Mouse (Mus musculus) cerebellum, adult 8-10 months (tissue): ENCODE measurements around the gene Pcsk5.

Experiments used
- DNase-seq: peaks from one replicate; pipeline ENCODE4 v3.0.0; 2022

Pcsk5 gene

GRCm38 (mm10) chr19:17471196-17471595 is 366.2 kb downstream of the Pcsk5 start:
- DNase-seq, result no peak

DNA sequence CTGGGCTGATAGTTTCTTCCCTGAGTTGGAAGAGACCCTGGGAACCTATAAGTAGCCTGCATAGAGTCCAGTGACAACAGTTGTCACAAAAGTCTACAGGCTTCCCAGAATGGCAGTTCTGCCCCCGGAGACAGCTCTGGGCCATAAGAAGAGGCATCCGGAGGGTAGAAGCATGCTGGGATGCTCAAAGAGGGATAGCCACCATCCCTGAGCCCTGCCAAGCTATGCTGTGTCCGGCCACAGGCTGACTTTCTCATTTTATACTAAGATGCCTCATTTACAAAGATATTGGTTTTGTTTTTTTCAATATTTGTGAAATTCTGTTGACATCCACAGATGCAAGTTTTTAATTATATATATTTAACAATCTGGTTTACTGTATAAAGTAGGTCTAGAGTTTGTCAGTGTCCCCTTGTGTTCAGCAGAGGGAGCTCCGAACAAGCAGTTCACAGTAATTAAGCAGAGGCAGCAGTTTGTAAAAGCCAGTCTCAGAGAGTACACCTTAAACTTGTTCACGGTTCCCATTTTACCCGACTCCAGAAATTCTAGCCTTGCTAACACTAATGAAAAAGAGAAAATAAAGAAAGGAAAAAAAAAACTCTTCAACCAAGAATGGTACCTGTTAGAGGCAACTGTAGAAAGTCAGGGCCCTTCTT is 369.7 kb downstream of the Pcsk5 start:
- DNase-seq, result peak; percentile 6

GRCm38 (mm10) chr19:17452001-17452400 is 385.4 kb downstream of the Pcsk5 start:
- no peak for DNase-seq

DNA sequence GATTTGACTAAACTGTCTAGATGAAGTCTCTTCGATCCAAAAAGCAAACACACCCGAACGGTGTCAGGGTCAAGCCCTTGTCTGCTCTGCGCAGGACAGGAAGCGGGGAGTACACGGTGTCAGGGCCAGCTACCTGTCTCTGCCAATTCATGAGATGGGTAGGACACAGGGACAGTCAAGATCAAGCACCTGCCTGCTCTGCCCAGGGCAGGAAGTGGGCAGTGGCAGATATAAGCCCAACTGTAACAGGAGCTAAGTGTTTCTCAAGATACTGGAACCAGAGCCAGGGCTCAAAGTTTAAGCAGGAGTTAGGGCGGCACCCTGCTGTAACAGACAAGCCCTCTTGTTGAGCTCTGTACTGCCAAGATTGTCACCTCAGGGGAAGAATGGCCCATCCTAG is 393.9 kb downstream of the Pcsk5 start:
- DNase-seq, result no peak

DNA sequence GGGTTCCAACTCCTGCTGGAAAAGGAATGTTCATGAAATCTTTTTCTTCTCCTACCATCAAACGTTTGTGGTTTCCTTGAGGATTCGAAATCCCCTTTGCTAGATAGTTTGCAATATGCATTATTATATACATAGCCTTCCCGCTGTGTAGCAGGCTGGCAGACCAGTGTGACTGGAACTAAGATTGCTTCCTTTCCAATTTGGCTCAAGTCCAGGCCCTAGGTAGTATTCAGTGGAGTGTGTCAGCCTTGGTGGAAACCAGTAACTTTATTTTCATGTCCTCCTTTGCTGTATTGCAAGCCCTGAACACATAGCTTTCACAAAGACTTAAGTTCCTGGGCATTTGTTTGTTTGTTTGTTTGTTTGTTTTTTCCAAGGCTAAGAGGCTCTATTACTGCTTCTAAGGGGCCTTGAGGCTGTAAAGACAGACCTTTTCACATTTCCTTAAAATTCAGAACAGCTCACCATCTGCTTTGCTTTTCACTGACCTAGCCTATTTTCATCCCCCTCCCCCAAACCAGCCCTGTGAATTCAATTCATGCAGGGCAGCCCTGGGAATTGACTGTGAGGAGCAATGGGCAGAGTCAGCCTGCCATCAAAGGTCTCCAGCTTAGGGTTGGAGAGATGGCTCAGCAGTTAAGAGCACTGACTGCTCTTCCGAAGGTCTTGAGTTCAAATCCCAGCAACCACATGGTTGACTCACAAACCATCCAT is 397.8 kb downstream of the Pcsk5 start:
- no peak for DNase-seq

GRCm38 (mm10) chr19:17436651-17437050 is 400.8 kb downstream of the Pcsk5 start:
- no peak for DNase-seq

GRCm38 (mm10) chr19:17428561-17428914 is 408.9 kb downstream of the Pcsk5 start:
- no peak for DNase-seq

DNA sequence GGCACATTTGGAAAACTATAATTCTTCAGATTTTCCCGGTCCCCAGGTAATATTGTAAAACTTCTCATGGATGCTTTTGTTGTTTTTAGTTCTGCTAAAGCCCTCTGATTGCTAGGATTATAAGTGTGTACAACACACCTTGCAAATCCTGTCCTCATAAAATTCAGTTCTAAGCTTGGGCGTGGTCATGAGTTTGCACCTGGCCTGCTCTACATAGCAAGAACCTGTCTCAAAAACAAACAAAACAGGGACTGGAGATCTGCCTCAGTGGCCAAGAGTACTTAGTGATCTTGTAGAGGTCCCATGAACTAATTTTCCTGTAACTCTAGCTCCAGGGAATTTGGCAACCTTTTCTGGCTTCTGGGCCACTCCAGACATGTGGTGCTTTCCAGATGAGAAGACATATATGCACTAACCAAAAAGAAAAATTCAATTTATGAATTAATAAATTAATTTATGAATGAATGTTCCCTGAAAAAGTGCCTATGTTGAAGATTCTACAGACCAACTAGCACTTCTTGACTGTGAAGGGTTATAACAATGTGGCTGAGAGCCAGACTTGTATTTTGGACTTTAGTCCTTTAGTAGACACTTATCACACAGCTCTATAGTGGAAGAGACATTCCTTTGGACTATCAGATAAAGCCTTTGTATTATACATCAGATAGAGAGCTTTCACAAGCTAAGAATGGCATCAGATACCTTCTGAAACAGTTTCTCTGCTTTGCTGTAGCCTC is 409.4 kb downstream of the Pcsk5 start:
- no peak for DNase-seq

- DNase-seq, result no peak
Measured at GRCm38 (mm10) chr19:17423306-17423705, 414.1 kb downstream of the Pcsk5 start.

DNA sequence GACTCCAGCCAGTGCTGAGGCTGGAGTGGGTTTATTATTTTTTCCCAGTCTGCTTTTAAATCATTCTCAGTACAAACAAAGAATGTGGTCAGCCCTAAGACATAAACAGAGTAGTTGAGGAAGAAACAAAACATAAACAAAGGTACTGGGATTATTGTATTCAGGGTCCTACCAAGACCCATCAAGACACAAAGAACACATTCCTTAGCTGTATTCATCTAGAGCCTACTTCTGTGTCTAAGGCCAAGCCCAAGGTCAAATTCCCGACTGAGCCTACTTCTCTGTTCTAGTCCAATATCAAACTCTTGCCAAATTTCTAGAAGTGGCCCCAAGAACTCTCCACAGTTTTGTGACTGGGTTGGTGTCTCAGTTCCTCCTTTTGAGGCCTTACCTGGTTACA is 419.6 kb downstream of the Pcsk5 start:
- no peak for DNase-seq

DNA sequence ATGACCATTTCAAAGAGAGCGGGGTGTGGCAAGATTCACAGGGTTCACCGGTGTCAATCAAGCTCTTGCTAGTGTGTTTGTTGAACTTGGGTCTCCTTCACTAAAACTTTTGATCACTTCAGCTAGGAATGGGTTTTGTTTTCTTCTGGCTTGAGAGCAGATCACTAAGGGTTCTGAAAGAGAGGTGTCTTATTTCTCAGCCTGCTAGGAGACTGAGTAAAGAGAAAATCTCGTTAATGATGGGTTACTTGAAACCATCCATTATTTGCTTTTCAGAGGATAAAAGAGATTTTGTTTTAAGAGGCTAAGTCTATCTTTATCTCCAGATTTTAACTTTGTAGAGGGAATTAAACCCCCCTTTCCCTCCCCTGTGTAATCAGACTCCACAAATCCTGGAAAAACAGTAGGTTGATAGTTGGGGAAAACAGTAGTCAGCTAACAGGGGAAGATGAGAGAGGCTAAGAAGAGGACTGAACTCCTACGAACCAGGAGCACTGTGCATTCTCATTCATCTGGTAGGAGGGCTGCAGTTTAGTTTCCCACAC is 424.4 kb downstream of the Pcsk5 start:
- DNase-seq, result no peak

GRCm38 (mm10) chr19:17410465-17411065 is 426.9 kb downstream of the Pcsk5 start:
- no peak for DNase-seq

DNA sequence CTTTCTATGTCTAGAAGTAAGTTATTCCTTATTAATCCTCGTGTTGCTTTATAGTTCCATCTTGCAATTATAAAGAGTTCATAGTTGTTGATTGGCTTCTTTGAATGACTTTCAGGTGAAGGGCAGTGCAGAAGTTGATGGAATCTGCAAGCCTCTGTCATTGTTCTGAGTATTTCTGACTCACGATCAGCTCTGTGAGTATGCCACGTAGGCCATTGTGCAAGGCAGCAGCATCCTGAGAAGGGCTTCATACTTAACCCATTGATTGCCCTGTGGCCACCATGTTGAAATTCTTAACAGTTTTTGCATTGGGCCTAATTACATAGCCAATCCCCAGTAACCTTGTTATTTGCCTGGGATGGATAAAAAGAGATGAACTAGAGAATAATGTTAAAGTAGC is 428.1 kb downstream of the Pcsk5 start:
- DNase-seq, result no peak

DNA sequence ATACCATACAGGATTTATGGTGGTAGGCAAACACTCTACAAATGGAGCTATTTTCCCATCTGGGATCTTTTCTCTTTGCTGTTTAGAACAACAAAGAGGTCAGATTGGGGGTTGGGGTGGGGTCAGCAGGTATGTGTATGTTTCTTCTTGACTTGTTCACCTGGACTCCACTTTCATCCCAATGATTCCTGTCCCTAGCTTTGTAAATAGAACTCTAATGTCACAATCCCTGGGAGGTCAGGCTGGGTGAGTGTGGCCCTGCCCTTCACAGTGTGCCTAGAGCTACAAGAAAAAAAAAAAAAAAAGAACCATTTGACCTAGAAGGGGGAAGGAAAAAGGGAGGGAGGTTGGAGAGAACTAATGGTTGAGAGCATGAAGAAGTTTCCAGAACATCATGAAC is 428.8 kb downstream of the Pcsk5 start:
- DNase-seq, result no peak

DNA sequence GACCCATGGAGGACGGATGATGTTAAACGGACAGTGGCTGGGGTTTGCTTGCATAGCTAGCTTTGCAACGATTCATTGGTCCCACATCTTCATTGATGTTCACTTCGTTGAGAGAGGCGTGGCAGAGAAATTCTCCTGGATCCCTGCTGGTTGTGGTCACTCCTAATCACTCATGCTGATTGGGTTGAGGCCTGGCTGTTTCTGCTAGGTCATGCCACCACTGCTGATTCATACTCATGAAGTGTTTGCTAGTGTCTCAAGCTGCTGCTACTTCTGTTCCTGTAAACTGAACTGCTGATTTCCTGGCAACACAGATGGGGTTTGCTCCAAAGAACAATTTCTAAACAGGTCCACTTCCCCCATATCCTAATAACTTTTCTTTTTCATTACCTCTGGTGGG is 430.6 kb downstream of the Pcsk5 start:
- no peak for DNase-seq

DNA sequence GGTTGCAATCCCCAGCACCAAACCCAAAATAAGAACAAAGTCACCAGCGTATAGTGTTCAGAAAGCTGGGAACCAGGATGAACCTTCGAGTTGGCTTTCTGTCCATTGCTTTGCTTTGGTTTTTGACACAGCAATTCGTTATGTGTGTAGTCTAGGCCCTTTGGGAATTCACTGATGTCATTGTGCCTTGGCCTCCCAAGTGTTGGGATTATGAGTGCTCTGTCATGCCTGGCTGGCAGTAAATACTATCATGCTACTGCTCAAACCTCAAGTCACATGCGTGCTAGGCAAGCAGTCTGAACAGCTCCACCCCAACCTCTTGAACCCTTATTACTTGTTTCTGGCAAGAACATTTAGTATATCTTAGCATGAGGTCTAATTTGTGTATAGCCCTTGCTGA is 434.3 kb downstream of the Pcsk5 start:
- no peak for DNase-seq

DNA sequence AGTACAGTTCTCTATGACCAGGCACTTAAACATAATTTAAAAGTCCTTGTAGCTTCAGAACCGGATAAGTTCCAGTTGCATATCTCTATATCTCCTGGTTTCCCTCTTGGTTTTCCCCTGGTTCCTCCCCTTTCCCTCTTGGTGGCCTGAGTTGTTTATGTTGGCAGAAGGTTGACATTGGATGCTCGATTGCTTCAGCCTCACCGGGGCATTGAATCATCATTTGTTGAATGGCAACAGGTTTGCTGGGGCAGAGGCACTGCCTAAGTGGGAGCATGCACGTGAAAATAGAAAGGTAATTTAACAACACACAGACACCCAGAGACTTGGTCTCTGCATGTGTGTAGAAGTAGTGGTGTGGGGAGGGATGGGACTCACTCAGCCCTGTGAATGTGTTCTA is 436.9 kb downstream of the Pcsk5 start:
- DNase-seq, result no peak

GRCm38 (mm10) chr19:17399965-17400364 is 437.5 kb downstream of the Pcsk5 start:
- no peak for DNase-seq

GRCm38 (mm10) chr19:17397922-17398321 is 439.5 kb downstream of the Pcsk5 start:
- no peak for DNase-seq

- DNase-seq, result no peak
Measured at GRCm38 (mm10) chr19:17396802-17397201, 440.6 kb downstream of the Pcsk5 start.

DNA sequence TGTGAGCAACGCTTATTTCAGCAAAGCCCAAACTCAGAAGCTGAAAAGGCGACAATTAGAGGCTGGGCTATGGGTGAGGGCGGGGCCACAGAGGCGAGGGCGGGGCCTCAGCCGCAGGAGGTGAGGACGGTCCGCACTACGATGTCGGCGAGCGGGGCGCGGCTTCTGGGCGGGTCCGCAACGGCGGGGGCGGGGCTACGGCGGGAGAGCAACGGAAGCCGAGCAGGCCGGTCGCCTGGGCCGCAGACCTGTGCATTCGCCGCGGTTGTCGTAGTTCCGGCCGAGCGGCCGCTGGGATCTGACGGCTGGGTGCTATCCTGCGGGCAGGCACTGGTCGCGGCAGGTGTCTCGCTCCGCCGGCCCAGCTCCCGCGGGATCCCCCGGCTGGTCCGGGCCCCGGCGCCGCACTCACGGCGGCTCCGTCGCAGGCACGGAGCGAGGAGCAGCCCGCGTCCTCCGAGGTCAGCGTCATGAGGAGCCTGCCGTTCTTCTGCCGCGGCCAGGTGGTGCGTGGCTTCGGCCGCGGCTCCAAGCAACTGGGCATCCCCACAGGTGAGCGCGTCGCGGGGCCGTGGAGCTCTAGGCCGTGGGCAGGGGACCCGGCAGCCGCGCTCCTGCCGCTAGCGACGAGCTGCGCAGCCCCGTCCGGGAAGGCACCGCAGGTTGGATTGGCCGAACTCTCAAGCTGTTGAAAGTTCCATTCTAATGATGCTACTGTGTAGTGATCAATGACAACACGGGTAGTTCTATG is 443.4 kb downstream of the Pcsk5 start, which contains the start of gene Rfk:
Gene Rfk (plus strand): TSS at position 203 of the 751 bp plus-strand sequence.
- DNase-seq, result peak; percentile 91

GRCm38 (mm10) chr19:17392866-17393265 is 444.6 kb downstream of the Pcsk5 start:
- DNase-seq, result no peak

GRCm38 (mm10) chr19:17388404-17388803 is 449.0 kb downstream of the Pcsk5 start:
- peak; percentile 31 for DNase-seq
